Comparison of ENCODE assay signal across 8 mouse cellular contexts in genomic region chr19:60580582-60581339, GRCm38 (mm10). TPM values are rescaled to one million over a fixed set of nuclear protein-coding genes. Genes with fewer than 3 reads are reported as not detected.
A peak's percentile ranks its signal among the peaks of the same experiment; 100 is the strongest.
DNase-seq lines count a peak whose midpoint lies in the region; ATAC-seq and TF ChIP-seq lines count a peak whose summit lies in the region.

Cacul1 (minus strand) TSS chr19:60581025.

- H3K9me3 ChIP-seq in hindbrain, postnatal 0 days (ENCODE audit: low read length): no peaks in the 10 kb centered on the region

- peak within 1 kb of the TSS; percentile 75 for H3K4me2 ChIP-seq in hindbrain, postnatal 0 days (ENCODE audit: low read depth, low read length)

- no peaks in the 10 kb centered on the region for H3K27me3 ChIP-seq in hindbrain, postnatal 0 days (ENCODE audit: insufficient read depth, low read length)

- H3K27ac ChIP-seq in gastrocnemius, adult 2 months: peak within 1 kb of the TSS; percentile 94
- peak within 1 kb of the TSS; percentile 85 for H3K27ac ChIP-seq in hindbrain, postnatal 0 days
- peak within 1 kb of the TSS; percentile 94 for H3K27ac ChIP-seq in left cerebral cortex, adult 2 months

- intact Hi-C loops in gastrocnemius, adult 2 months (cut with DNase I): loop anchor here (10.0 kb wide), 1 partner anchor 204 kb away; no protein-coding TSS in a partner anchor
- intact Hi-C loops in left cerebral cortex, adult 2 months (cut with DNase I): loop anchor here (1.0 kb wide), 1 partner anchor 176 kb away; no protein-coding TSS in a partner anchor

- H3K4me1 ChIP-seq in hindbrain, postnatal 0 days (ENCODE audit: insufficient read depth, low read length): 0 out of 2 replicates have a peak, but pooled peaks cover 7% of the 10 kb centered on the region

- peak within 1 kb of the TSS; percentile 100 for H3K4me3 ChIP-seq in gastrocnemius, adult 2 months
- H3K4me3 ChIP-seq in hindbrain, postnatal 0 days (ENCODE audit: low read length): peak within 1 kb of the TSS; percentile 88
- H3K4me3 ChIP-seq in left cerebral cortex, adult 2 months: peak within 1 kb of the TSS; percentile 78

- TF ChIP-seq CTCF in gastrocnemius, adult 2 months (IDR thresholded peaks at IDR 0.05): no peak
- TF ChIP-seq CTCF in hindbrain, postnatal 0 days (IDR thresholded peaks at IDR 0.05; ENCODE audit: low read depth): no peak
- no peak for TF ChIP-seq CTCF in left cerebral cortex, adult 2 months (IDR thresholded peaks at IDR 0.05)

- WGBS in hindbrain, postnatal 0 days: under 1% methylated on average over 60 of the region's 64 CpGs

- peak; percentile 95 for ATAC-seq in common myeloid progenitor, adult 5-6 weeks (replicated peaks; ENCODE audit: low read depth, poor library complexity, severe bottlenecking)
- peak; percentile 99 for ATAC-seq in hindbrain, postnatal 0 days
- ATAC-seq in megakaryocyte, adult 5-6 weeks (ENCODE audit: poor library complexity, severe bottlenecking): peak; percentile 90

- H3K36me3 ChIP-seq in hindbrain, postnatal 0 days (ENCODE audit: insufficient read depth, low read length): no peaks in the 10 kb centered on the region

- peak; percentile 100 for DNase-seq in ZHBTc4 (ENCODE audit: low read depth, low spot score)
- peak; percentile 98 for DNase-seq in gastrocnemius, adult 2 months
- peak; percentile 99 for DNase-seq in hindbrain, postnatal 0 days (ENCODE audit: low spot score)
- peak; percentile 93 for DNase-seq in left cerebral cortex, adult 2 months (ENCODE audit: extremely low spot score in 1 of 2, low spot score in 2 of 2)
- peak; percentile 94 to 96 for DNase-seq in right cerebral cortex, adult 2 months (ENCODE audit: low spot score in 2 of 2)
- peak; percentile 98 for DNase-seq in urinary bladder, postnatal 14 days (ENCODE audit: low spot score)

- H3K9ac ChIP-seq in hindbrain, postnatal 0 days (replicated peaks; ENCODE audit: low read length): peak within 1 kb of the TSS; percentile 88

RNA-seq across cellular contexts. Expression of gene Cacul1, which starts in this region (rescaled TPM):
- 37.3 and 42.7 TPM in 2 replicates for total RNA-seq in common myeloid progenitor, adult 5-6 weeks (2017)
- total RNA-seq in gastrocnemius, adult 2 months (2021): 10 to 100 TPM; 34.7 to 36.1 TPM
- total RNA-seq in hindbrain, postnatal 0 days (2014; rRNA removed): 46.0 and 48.8 TPM in 2 replicates
- 14.8 and 14.9 TPM in 2 replicates for polyA plus RNA-seq in hindbrain, postnatal 0 days (2015; fragmentation: Nextera tagmentation; extraction: Ambion mirVana)
- total RNA-seq in left cerebral cortex, adult 2 months (2021): 10 to 100 TPM; 53.3 to 53.6 TPM
- 25.5 and 33.0 TPM in 2 replicates for total RNA-seq in megakaryocyte, adult 5-6 weeks (2015)
- total RNA-seq in megakaryocyte, adult 5-6 weeks (2017): 34.6 and 38.5 TPM in 2 replicates

Comparison
In these comparisons a context has a peak if more than half of its experiments do, and no peak if none do; other contexts are left out.
1. Peak in every context shown above with its lines: DNase-seq, ATAC-seq, H3K4me3 ChIP-seq and H3K27ac ChIP-seq.